Mouse (Mus musculus) heart, adult 11 months (tissue): ENCODE results near the gene Rab11fip2.
A peak's percentile ranks its signal among the peaks of the same experiment; 100 is the strongest.

Source experiments
- DNase-seq: peaks from one replicate; pipeline ENCODE4 v3.0.0; 2022

Gene Rab11fip2

GRCm38 (mm10) chr19:59943322-59943871 lies at the start of gene Rab11fip2:
TSS of gene Rab11fip2 (minus strand) at chr19:59943654.
- DNase-seq = peak; percentile 99

DNA sequence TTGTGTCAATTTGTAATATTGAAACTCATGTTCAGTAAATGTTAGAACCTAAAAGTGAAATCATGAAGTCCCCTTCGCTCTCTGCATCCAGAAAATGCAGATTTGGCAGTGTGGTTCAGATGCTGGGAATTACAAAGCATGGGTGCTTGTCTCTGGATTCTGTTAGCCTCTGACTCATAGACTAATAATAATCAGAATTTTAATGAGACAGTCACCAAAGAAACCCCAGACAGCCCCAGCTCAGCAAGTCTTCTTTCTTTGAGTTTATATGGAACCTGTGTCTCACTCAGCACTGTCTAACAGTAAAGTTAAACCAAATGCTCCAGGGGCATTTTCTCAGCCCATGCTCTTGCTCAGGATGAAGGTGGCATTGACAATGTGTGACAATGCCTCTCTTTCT lies 38.1 kb upstream of the Rab11fip2 start:
- DNase-seq = no peak

DNA sequence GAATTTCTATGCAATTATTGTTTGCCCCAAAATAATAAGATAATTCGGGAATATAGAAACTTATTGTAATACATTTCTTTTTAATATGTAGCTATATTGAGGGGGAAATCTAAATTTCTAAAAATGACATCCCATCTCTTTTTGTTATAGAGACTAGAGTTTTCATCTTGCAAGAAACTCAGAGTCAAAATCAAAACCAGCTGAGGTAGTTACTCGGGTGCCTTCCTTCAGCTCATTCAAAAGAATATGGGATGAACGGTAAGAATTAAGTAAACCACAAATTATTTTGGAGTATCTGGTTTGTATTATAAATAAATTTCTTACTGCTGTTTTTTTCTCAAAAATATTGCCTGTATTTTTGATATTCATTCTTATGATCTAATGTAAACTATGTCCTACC lies 11.5 kb upstream of the Rab11fip2 start:
- no peak for DNase-seq

GRCm38 (mm10) chr19:59949731-59950130 lies 6.3 kb upstream of the Rab11fip2 start:
- no peak for DNase-seq

DNA sequence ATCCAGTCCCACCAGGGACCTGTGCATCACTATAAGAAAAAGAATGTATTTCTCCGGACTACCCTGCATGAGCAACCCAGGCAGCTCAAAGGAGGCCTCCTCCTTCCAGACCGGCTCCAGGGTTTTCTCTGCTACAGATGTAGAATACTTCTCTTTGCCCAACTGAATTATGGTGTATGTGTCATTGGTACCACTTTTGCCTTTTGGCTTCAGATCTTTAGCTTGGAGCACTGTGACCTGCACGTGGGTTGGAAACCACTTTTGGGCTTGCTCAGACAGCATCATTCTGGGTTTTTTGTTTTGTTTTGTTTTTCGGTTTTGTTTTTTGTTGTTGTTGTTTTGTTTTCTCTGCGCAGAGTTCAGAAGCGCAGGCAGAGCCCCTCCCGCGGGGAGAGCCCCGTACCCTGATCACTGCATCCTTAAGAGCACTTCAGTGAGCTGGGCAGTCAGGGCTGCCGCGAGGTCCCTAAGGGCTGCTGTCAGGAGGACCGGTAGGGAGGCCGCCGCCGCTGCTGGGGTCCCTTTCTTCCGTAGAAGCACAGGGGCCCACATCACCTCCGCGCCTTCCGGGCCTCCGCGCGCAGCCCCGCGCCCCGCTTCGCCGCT lies 635 bp downstream of the Rab11fip2 start:
- DNase-seq = no peak

- DNase-seq = no peak
Observed at GRCm38 (mm10) chr19:59939711-59940110, 3.7 kb downstream of the Rab11fip2 start.

GRCm38 (mm10) chr19:59932085-59932484 lies 11.4 kb downstream of the Rab11fip2 start:
- DNase-seq = no peak

DNA sequence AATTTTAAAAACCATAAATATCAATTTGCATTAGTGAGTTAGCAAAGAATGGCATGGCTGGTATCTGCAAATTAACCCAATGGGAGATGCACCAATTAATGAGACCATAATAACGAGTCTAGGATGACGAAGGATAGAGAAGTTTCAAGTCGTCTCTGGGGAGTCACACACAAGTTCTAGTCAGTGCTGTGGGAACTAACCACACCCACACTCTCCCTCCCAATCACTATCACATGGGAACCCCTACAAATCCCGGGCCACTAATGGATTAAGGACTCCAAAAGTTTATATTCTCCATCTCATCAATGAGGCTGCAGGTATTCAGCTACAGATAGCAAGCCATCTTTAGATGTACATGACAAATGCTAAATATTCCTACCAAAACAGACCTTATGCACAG lies 14.8 kb downstream of the Rab11fip2 start:
- DNase-seq = peak; percentile 87

- no peak for DNase-seq
Observed at GRCm38 (mm10) chr19:59926125-59926524, 17.3 kb downstream of the Rab11fip2 start.

GRCm38 (mm10) chr19:59920846-59921245 lies 22.6 kb downstream of the Rab11fip2 start:
- DNase-seq = no peak

DNA sequence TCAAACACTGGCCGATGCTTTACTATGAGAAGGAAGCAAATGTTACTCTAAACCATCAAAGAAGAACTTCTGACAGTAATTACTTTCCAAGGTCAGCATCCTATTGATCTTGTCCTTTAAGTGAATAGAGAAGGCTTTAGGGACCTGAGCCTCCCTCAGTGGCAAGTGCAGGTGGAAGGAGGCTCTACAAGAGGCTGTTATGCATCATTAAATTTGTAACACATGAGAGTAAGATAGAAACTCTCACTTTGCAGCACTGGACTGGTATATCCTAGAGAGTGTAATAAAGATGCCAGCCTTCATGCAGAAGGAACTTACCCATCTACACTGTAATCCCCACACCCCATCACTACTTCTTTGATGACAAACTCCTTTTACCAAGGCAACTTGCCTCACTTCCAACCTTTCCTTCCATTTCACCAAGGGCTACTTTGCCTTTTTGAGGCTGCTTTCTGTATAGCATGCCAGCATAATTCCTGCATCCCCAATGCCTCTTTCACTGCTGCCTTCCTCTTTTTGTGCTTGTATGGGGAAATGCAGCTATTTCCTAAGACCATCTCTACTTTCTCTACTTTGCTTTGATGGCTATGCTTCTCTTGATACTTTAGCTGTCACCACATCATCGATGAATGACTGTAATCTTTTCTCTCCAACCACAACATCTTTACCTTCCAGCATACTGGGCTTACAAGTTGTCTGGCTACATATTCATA lies 25.4 kb downstream of the Rab11fip2 start:
- no peak for DNase-seq

- no peak for DNase-seq
Observed at GRCm38 (mm10) chr19:59911554-59911953, 31.9 kb downstream of the Rab11fip2 start.

- DNase-seq = no peak
Observed at GRCm38 (mm10) chr19:59905296-59906081, 38.0 kb downstream of the Rab11fip2 start.

- no peak for DNase-seq
Observed at GRCm38 (mm10) chr19:59899965-59900364, 43.5 kb downstream of the Rab11fip2 start.

DNA sequence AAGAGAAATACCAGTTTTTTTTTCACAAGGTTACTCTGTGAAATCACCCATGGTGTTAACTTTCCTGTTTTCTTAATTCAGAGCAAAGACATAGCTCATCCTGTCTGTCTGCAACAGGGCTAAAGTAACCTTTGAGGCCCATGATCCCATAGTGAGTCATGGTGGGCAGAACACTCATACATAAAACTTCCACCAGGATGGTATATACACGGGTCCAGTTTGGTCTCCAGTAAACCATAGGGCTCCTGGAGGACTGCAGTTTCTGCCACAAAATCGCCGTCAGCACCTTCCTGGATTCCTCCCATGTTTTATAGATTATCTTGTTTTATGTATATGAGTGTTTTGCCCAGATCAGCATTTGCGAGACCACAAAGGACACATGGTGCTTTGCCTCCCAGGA lies 45.2 kb downstream of the Rab11fip2 start:
- DNase-seq = no peak

DNA sequence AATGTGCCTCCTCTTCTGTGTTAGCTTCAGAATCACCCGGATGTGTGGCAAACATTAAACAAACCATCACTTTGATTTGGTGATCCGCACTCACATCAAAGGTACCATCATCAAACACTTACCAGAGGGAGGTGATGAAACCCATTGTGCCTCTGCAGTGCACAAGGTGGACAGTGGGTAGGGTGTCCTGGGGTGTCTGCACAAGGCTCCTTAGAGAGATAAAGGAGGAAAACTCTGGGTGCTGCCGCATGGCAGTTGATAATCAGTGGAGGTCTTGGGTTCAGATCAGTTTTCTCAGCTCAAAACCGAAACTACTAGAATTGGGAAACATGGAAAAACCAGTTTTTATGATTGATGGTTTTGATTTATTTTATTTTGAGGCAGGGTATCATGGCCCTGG lies 54.1 kb downstream of the Rab11fip2 start:
- no peak for DNase-seq

DNA sequence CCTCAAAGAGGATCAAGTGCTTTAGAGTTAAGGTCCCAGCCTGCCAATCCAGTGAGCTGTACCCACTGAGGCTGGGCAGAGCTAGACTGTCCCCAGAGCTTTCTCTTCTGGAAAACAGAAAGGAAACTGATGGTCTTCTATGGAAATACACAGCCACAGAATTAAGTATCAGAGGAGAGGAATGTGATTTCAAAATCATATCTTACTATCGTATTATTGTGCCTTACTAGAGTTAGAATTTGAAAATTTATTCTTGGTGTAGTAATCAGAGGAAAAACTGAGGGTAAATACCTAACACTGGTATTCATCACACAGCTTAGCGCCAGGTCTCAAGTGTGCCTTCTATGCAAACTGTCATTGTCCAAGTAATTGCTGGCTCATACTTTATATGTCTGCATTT lies 54.6 kb downstream of the Rab11fip2 start:
- DNase-seq = no peak

- no peak for DNase-seq
Observed at GRCm38 (mm10) chr19:59887866-59888265, 55.6 kb downstream of the Rab11fip2 start.

DNA sequence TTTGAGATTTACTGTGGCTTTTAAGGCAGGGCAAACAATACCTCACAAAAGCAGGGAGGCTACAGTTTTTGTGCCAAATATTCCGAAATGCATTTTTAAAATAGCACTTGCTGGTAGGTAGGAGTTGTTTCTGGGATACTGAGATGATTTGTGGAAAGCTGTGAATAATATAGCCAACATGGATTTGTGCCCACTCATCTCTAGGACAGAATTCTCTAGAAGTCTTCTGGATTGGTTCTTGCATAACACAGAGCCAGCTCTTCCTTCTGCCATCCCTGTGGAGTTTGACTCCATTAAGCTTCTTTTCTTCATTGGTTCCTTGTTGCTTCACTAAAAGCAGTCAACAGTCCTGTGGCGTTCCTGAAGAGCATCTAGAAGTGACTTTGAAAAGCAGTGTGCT lies 58.2 kb downstream of the Rab11fip2 start:
- no peak for DNase-seq

DNA sequence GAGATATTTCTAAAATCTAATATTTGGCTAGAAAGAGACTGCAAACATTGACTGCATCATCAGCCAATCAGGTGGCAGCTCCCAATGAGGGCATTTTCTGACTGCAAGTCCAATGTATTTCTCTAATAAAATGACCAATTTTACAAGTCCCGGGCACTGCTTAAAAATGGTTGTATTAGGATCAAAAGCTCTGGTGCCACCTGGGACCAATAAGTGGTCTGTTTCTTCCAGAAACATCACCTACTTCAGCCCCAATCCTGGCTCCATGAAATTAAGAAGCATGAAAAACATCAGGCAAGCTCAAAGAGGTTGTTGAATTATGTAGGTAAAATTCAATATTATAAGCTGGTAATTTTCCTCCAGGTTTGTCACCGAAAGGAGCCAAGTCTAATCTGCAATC lies 66.2 kb downstream of the Rab11fip2 start:
- DNase-seq = no peak

- no peak for DNase-seq
Observed at GRCm38 (mm10) chr19:59866666-59867065, 76.8 kb downstream of the Rab11fip2 start.

DNA sequence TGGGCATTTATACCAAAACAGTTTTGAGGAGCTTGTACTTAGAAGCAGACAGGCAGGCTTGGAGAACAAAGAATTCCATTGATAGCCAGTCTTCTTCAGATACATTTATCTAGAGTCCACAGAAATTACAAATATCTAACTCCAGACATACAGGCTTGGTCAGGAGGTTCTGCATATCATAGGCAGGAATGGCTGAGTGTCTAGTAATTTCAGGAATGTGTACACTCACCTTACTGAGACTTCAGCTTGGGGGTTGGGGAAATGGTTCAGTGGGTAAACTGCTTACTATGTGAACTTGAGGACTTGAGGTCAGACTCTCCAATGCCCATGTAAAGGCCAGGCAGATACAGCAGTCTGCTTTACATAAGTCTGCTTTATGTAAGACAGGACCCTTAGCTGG lies 81.0 kb downstream of the Rab11fip2 start:
- DNase-seq = no peak

GRCm38 (mm10) chr19:59860799-59861198 lies 82.7 kb downstream of the Rab11fip2 start:
- no peak for DNase-seq

DNA sequence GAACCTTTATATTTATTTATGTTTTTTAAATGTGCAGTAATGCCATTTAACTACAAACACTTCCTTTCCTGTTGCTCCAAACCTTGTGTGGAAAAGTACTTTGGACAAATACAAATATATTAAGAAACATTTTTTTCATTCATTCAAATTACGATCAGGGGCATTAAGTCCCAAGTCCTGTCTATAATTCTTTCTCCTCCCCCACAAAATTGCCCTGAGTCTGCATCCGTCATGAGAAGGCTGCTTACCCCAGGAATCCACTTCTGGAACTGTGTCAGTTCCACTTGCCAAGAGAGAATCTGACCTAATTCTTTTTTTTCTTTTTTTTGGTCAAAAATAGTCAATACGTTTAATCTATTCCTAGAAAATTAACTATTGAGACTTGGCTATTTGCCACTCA lies 90.4 kb downstream of the Rab11fip2 start:
- no peak for DNase-seq
